Mouse (Mus musculus) cerebellum, adult 2 months (tissue): ENCODE results near the gene Gsdme. TPM values are rescaled to one million over a fixed set of nuclear protein-coding genes. Genes with fewer than 3 reads are reported as not detected.
A peak's percentile ranks its signal among the peaks of the same experiment; 100 is the strongest.

Experiments
- DNase-seq, 2 experiments: peaks; one replicate each; pipeline ENCODE4 v3.0.0; 2021
- H3K27ac ChIP-seq: fragments of 200-500 bp; 2 replicates; pipeline ENCODE4 v1.5.1; 2012; ENCODE audit warnings: low read length, control low read depth, inconsistent platforms; ENCODE audit not compliant: insufficient read depth
- H3K27me3 ChIP-seq: fragments of 200-500 bp; 2 replicates; pipeline ENCODE4 v1.6.1; 2012; ENCODE audit warnings: inconsistent platforms, mild to moderate bottlenecking, low read length, moderate library complexity; ENCODE audit not compliant: control insufficient read depth, insufficient read depth
- H3K4me1 ChIP-seq: fragments of 200-500 bp; 2 replicates; pipeline ENCODE4 v1.6.1; 2011; ENCODE audit warnings: low read length; ENCODE audit not compliant: control insufficient read depth, insufficient read depth
- H3K4me3 ChIP-seq: fragments of 200-500 bp; replicated peaks from 2 replicates; pipeline ENCODE3; 2011; ENCODE audit warnings: mild to moderate bottlenecking, low read depth, low read length, control low read depth; ENCODE audit not compliant: insufficient read depth
- CTCF ChIP-seq: fragments of 200-500 bp; IDR thresholded peaks from 2 replicates; pipeline ENCODE4 v1.5.1; 2011; ENCODE audit warnings: low read depth, mild to moderate bottlenecking, control low read depth, low read length, moderate library complexity, borderline replicate concordance; ENCODE audit not compliant: insufficient read depth
- POLR2A ChIP-seq: fragments of 200-500 bp; IDR thresholded peaks from 2 replicates; pipeline ENCODE4 v1.6.1; 2011; ENCODE audit warnings: low read length, control low read depth, borderline replicate concordance; ENCODE audit not compliant: insufficient read depth
- WGBS: fragments of 180-500 bp; shearing (Covaris S2); methylation state at CpG from one replicate; pipeline ENCODE4 v1.1.7; 2018; 5-methylcytosine and 5-hydroxymethylcytosine counted together
- polyA plus RNA-seq: library from polyadenylated mRNA; depleted of rRNA; stranded (reverse); fragments of >200 nt; gene quantifications from 2 replicates; pipeline ENCODE4 v1.2.3, GENCODE M21; 2012

Gene Gsdme
- polyA plus RNA-seq, 1 experiment: 16.1 TPM

GRCm38 (mm10) chr6:50180189-50180588, 83.5 kb downstream of the Gsdme start:
- peak in 1 of 2 experiments; percentile 9 for DNase-seq
- WGBS: 57% methylated on average over 4 of the region's 4 CpGs
- Histone ChIP-seq H3K4me1 (no peaks in the 10 kb centered on the region), H3K4me3 (no peak overlapping the region), H3K27me3 (no peaks in the 10 kb centered on the region), H3K27ac (no peak overlapping the region)
- no peak for TF ChIP-seq CTCF

DNA sequence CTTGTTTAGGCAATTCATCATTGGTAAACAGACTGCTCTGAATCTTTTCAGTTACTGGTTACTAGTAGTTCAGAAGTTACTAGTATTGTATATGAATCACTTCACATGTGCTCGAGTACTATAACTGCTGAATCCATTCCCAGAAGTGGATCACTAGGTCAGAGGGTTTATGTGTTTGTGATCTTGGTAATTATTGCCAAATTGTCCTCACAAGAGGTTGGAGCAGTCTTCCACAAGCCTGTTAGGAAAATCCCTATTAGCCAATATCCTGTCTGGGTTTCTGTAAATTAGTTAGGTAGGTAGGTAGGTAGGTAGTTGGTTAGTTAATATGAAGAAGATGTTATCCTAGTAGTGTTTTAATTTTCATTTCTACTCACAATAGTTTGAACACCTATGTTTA, 87.9 kb downstream of the Gsdme start:
- no peak for DNase-seq
- H3K27me3 ChIP-seq: no peaks in the 10 kb centered on the region
- H3K27ac ChIP-seq: no peak overlapping the region
- H3K4me3 ChIP-seq: no peak overlapping the region
- WGBS: 87% methylated on average over 1 of the region's 1 CpGs
- TF ChIP-seq CTCF: no peak
- TF ChIP-seq POLR2A: no peak
- no peaks in the 10 kb centered on the region for H3K4me1 ChIP-seq

- DNase-seq: peak in 1 of 2 experiments; percentile 35
- Histone ChIP-seq H3K4me1 (no peaks in the 10 kb centered on the region), H3K27me3 (no peaks in the 10 kb centered on the region), H3K27ac (no peak overlapping the region), H3K4me3 (no peak overlapping the region)
- no peak for TF ChIP-seq CTCF
- TF ChIP-seq POLR2A: no peak
Observed at GRCm38 (mm10) chr6:50169771-50170170, 93.9 kb downstream of the Gsdme start.

GRCm38 (mm10) chr6:50168821-50169220, 94.8 kb downstream of the Gsdme start:
- TF ChIP-seq POLR2A (no peak), CTCF (no peak)
- WGBS: 93% methylated on average over 4 of the region's 4 CpGs
- H3K27ac ChIP-seq: no peak overlapping the region

GRCm38 (mm10) chr6:50163013-50163412, 100.6 kb downstream of the Gsdme start:
- H3K4me3 ChIP-seq: no peak overlapping the region
- H3K4me1 ChIP-seq: no peaks in the 10 kb centered on the region
- no peak for DNase-seq
- WGBS: 91% methylated on average over 3 of the region's 3 CpGs
- TF ChIP-seq CTCF (no peak), POLR2A (no peak)
- no peaks in the 10 kb centered on the region for H3K27me3 ChIP-seq
- no peak overlapping the region for H3K27ac ChIP-seq

More at GRCm38 (mm10) chr6:50168821-50169220, 94.8 kb downstream of the Gsdme start:
- no peak overlapping the region for H3K4me3 ChIP-seq
- no peak for DNase-seq
- no peaks in the 10 kb centered on the region for H3K27me3 ChIP-seq
- no peaks in the 10 kb centered on the region for H3K4me1 ChIP-seq

GRCm38 (mm10) chr6:50159842-50160241, 103.8 kb downstream of the Gsdme start:
- TF ChIP-seq CTCF (no peak), POLR2A (no peak)
- WGBS: 80% methylated on average over 6 of the region's 6 CpGs
- DNase-seq: no peak
- Histone ChIP-seq H3K4me3 (no peak overlapping the region), H3K27ac (no peak overlapping the region), H3K4me1 (no peaks in the 10 kb centered on the region), H3K27me3 (no peaks in the 10 kb centered on the region)

DNA sequence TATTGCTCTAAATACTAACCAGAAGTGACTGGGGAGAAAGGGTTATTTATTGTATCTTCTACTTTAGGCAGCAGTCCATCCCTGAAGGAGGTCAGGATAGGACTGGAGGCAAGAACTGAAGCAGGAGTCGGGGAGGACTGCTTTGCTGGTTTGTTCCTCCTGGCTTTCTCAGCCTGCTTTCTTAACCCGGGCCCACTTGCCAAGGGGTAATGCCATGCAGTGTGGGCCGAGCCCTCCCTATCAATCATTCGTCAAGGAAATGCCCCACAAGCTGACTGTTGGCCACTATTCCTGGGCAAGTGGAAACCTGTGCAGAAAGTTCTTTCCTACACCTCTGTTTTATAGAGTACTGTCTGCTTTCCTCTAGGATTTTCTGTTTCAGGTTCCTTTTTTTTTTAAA, 114.3 kb downstream of the Gsdme start:
- no peak for TF ChIP-seq CTCF
- TF ChIP-seq POLR2A: no peak
- H3K27ac ChIP-seq: no peak overlapping the region
- DNase-seq: no peak
- H3K27me3 ChIP-seq: no peaks in the 10 kb centered on the region
- H3K4me3 ChIP-seq: no peak overlapping the region
- H3K4me1 ChIP-seq: no peaks in the 10 kb centered on the region; the same call in 1 of the 2 replicates
- WGBS: 85% methylated on average over 4 of the region's 4 CpGs

DNA sequence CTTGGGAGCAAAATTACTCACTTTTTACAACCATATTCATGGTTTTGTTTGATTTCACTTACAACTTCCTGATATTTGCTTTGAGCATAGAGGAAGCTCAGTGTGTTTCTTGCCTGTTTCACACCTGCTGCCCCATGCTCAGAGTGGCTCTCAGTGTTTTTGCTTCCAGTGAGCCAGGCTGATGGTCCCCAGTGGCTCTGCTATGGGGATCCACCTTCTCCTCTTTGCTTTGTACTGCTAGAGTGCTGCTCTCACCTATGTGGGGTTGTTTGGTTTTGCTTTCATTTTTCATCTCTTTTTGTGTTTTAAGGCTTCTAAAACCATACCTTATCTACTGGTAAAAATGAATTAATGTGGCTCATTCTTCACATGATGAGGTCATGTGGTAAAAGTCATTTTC, 117.5 kb downstream of the Gsdme start:
- Histone ChIP-seq H3K4me3 (no peak overlapping the region), H3K27me3 (no peaks in the 10 kb centered on the region), H3K27ac (no peak overlapping the region), H3K4me1 (no peaks in the 10 kb centered on the region)
- TF ChIP-seq POLR2A (no peak), CTCF (no peak)
- no peak for DNase-seq
